Mouse (Mus musculus) midbrain, embryonic 15.5 days (tissue): ENCODE results near the gene Wfs1. TPM values are rescaled to one million over a fixed set of nuclear protein-coding genes. Genes with fewer than 3 reads are reported as not detected.
A peak's percentile ranks its signal among the peaks of the same experiment; 100 is the strongest.
"Not testable (repeated sequence)": the region's sequence is repeated elsewhere in the genome, so short reads cannot be mapped to it uniquely, and the experiment has no call there.

Source experiments
- ATAC-seq: fragments of 200-750 bp; cut with Nextera tagmentation; replicated peaks from 2 replicates; pipeline ENCODE4 v1.8.0; 2017; ENCODE audit warnings: moderate TSS enrichment
- H3K27ac ChIP-seq: fragments of 300-500 bp; sonication (generic); 2 replicates; pipeline ENCODE4 v1.5.1; 2015; ENCODE audit warnings: mild to moderate bottlenecking, inconsistent platforms
- H3K27me3 ChIP-seq: fragments of 300-500 bp; sonication (generic); replicated peaks from 2 replicates; pipeline ENCODE4 v1.6.1; 2015; ENCODE audit warnings: inconsistent platforms
- H3K36me3 ChIP-seq: fragments of 300-500 bp; sonication (generic); replicated peaks from 2 replicates; pipeline ENCODE4 v1.6.1; 2015; ENCODE audit warnings: inconsistent platforms
- H3K4me1 ChIP-seq: fragments of 300-500 bp; sonication (generic); 2 replicates; pipeline ENCODE4 v1.6.1; 2015; ENCODE audit warnings: inconsistent platforms
- H3K4me2 ChIP-seq: fragments of 300-500 bp; sonication (generic); 2 replicates; pipeline ENCODE4 v1.6.1; 2015; ENCODE audit warnings: inconsistent platforms, mild to moderate bottlenecking, moderate library complexity
- H3K4me3 ChIP-seq: fragments of 300-500 bp; sonication (generic); 2 replicates; pipeline ENCODE4 v1.5.1; 2015; ENCODE audit warnings: mild to moderate bottlenecking, inconsistent platforms
- H3K9ac ChIP-seq: fragments of 300-500 bp; sonication (generic); 2 replicates; pipeline ENCODE4 v1.6.1; 2015; ENCODE audit warnings: mild to moderate bottlenecking, inconsistent platforms
- H3K9me3 ChIP-seq: fragments of 300-500 bp; sonication (generic); 2 replicates; pipeline ENCODE4 v1.6.1; 2016; ENCODE audit warnings: inconsistent platforms
- WGBS: fragments of 180-500 bp; shearing (Covaris S2); methylation state at CpG from one replicate; pipeline ENCODE4 v1.1.7; 2015; ENCODE audit warnings: mixed read lengths; 5-methylcytosine and 5-hydroxymethylcytosine counted together
- polyA plus RNA-seq: library from polyadenylated mRNA; unstranded; fragments of >200 nt; fragmentation: Nextera tagmentation; extraction: Ambion mirVana; gene quantifications from 2 replicates; pipeline ENCODE4 v1.2.1, GENCODE M21; 2015

Wfs1 gene
- polyA plus RNA-seq, 1 experiment from 2014 or later, result 8.9 TPM

- H3K36me3 ChIP-seq, result no peaks in the 10 kb centered on the region
- H3K9ac ChIP-seq, result no peak overlapping the region
- 30% methylated on average over 8 of the region's 8 CpGs for WGBS
- H3K4me1 ChIP-seq, result peaks cover 18% of the 10 kb centered on the region
- peak overlapping the region; percentile 80 for H3K27ac ChIP-seq
- no peak overlapping the region for H3K4me2 ChIP-seq
- peak; percentile 71 for ATAC-seq
- no peak overlapping the region for H3K4me3 ChIP-seq
- no peaks in the 10 kb centered on the region for H3K9me3 ChIP-seq
- no peaks in the 10 kb centered on the region for H3K27me3 ChIP-seq
These were observed 43.8 kb downstream of the Wfs1 start for GRCm38 (mm10) chr5:36945102-36945701.

GRCm38 (mm10) chr5:36944552-36944951 lies 44.5 kb downstream of the Wfs1 start:
- ATAC-seq, result no peak
- Histone ChIP-seq H3K4me2 (no peak overlapping the region), H3K36me3 (no peaks in the 10 kb centered on the region), H3K27ac (peak overlapping the region; percentile 80), H3K9me3 (no peaks in the 10 kb centered on the region), H3K4me1 (peaks cover 18% of the 10 kb centered on the region), H3K9ac (no peak overlapping the region), H3K4me3 (no peak overlapping the region), H3K27me3 (no peaks in the 10 kb centered on the region)
- WGBS, result 72% methylated on average over 5 of the region's 5 CpGs

GRCm38 (mm10) chr5:36942446-36942845 lies 46.6 kb downstream of the Wfs1 start:
- no peak overlapping the region for H3K27ac ChIP-seq
- H3K4me1 ChIP-seq, result peaks cover 18% of the 10 kb centered on the region
- H3K9ac ChIP-seq, result no peak overlapping the region
- whole genome bisulfite sequencing, result 87% methylated on average over 2 of the region's 2 CpGs
- no peaks in the 10 kb centered on the region for H3K36me3 ChIP-seq
- H3K9me3 ChIP-seq, result no peaks in the 10 kb centered on the region
- no peaks in the 10 kb centered on the region for H3K27me3 ChIP-seq
- no peak for ATAC-seq
- no peak overlapping the region for H3K4me2 ChIP-seq
- H3K4me3 ChIP-seq, result no peak overlapping the region

GRCm38 (mm10) chr5:36938991-36939390 lies 50.0 kb downstream of the Wfs1 start:
- not testable (repeated sequence) for H3K4me3 ChIP-seq, H3K27me3 ChIP-seq, H3K9ac ChIP-seq, H3K36me3 ChIP-seq, H3K27ac ChIP-seq, H3K4me2 ChIP-seq, H3K9me3 ChIP-seq, ATAC-seq
- H3K4me1 ChIP-seq, result peaks cover 22% of the 10 kb centered on the region
- WGBS, result 82% methylated on average over 2 of the region's 2 CpGs

- H3K9ac ChIP-seq, result no peak overlapping the region
These were observed 51.0 kb downstream of the Wfs1 start for GRCm38 (mm10) chr5:36938021-36938420.

GRCm38 (mm10) chr5:36936548-36936947 lies 52.5 kb downstream of the Wfs1 start:
- no peaks in the 10 kb centered on the region for H3K9me3 ChIP-seq
- no peaks in the 10 kb centered on the region for H3K27me3 ChIP-seq
- no peak overlapping the region for H3K4me3 ChIP-seq
- no peak overlapping the region for H3K9ac ChIP-seq
- H3K4me1 ChIP-seq, result peaks cover 22% of the 10 kb centered on the region
- peak overlapping the region; percentile 76 for H3K27ac ChIP-seq
- H3K4me2 ChIP-seq, result no peak overlapping the region
- ATAC-seq, result no peak
- WGBS, result 87% methylated on average over 7 of the region's 7 CpGs
- H3K36me3 ChIP-seq, result no peaks in the 10 kb centered on the region

More at GRCm38 (mm10) chr5:36938021-36938420, 51.0 kb downstream of the Wfs1 start:
- no peak for ATAC-seq
- H3K27me3 ChIP-seq, result no peaks in the 10 kb centered on the region
- no peak overlapping the region for H3K4me3 ChIP-seq
- peaks cover 22% of the 10 kb centered on the region for H3K4me1 ChIP-seq
- WGBS, result 93% methylated on average over 5 of the region's 5 CpGs
- H3K4me2 ChIP-seq, result no peak overlapping the region
- H3K36me3 ChIP-seq, result no peaks in the 10 kb centered on the region
- no peak overlapping the region for H3K27ac ChIP-seq
- no peaks in the 10 kb centered on the region for H3K9me3 ChIP-seq

GRCm38 (mm10) chr5:36935486-36936473 lies 53.2 kb downstream of the Wfs1 start:
- H3K27me3 ChIP-seq, result no peaks in the 10 kb centered on the region
- H3K4me3 ChIP-seq, result no peak overlapping the region
- no peak overlapping the region for H3K9ac ChIP-seq
- H3K4me1 ChIP-seq, result peaks cover 22% of the 10 kb centered on the region
- ATAC-seq, result peak; percentile 88
- H3K9me3 ChIP-seq, result no peaks in the 10 kb centered on the region
- peak overlapping the region; percentile 9; the same call in 1 of the 2 replicates for H3K4me2 ChIP-seq
- whole genome bisulfite sequencing, result 48% methylated on average over 17 of the region's 17 CpGs
- no peaks in the 10 kb centered on the region for H3K36me3 ChIP-seq
- peak overlapping the region; percentile 76 for H3K27ac ChIP-seq

- Histone ChIP-seq H3K27ac (no peak overlapping the region), H3K27me3 (no peaks in the 10 kb centered on the region), H3K36me3 (no peaks in the 10 kb centered on the region), H3K4me3 (no peak overlapping the region), H3K4me2 (no peak overlapping the region), H3K9ac (no peak overlapping the region), H3K4me1 (peaks cover 22% of the 10 kb centered on the region), H3K9me3 (no peaks in the 10 kb centered on the region)
- no peak for ATAC-seq
- WGBS, result 61% methylated on average over 7 of the region's 8 CpGs
These were observed 55.6 kb downstream of the Wfs1 start for GRCm38 (mm10) chr5:36933383-36933782.

- no peak overlapping the region for H3K4me2 ChIP-seq
- no peak for ATAC-seq
- H3K9ac ChIP-seq, result no peak overlapping the region
- no peaks in the 10 kb centered on the region; the same call in 1 of the 2 replicates for H3K4me1 ChIP-seq
- H3K9me3 ChIP-seq, result no peaks in the 10 kb centered on the region
- no peaks in the 10 kb centered on the region for H3K27me3 ChIP-seq
- no peak overlapping the region for H3K4me3 ChIP-seq
- H3K27ac ChIP-seq, result no peak overlapping the region
- 70% methylated on average over 3 of the region's 3 CpGs for WGBS
- H3K36me3 ChIP-seq, result no peaks in the 10 kb centered on the region
These were observed 59.6 kb downstream of the Wfs1 start for GRCm38 (mm10) chr5:36929376-36929775.

- Histone ChIP-seq H3K27ac (no peak overlapping the region), H3K4me3 (no peak overlapping the region), H3K9ac (no peak overlapping the region), H3K9me3 (no peaks in the 10 kb centered on the region), H3K36me3 (no peaks in the 10 kb centered on the region), H3K4me2 (no peak overlapping the region), H3K27me3 (no peaks in the 10 kb centered on the region), H3K4me1 (peaks cover 6% of the 10 kb centered on the region; the same call in 1 of the 2 replicates)
- no peak for ATAC-seq
- WGBS, result 50% methylated on average over 4 of the region's 4 CpGs
These were observed 60.3 kb downstream of the Wfs1 start for GRCm38 (mm10) chr5:36928701-36929100.

- H3K4me2 ChIP-seq, result no peak overlapping the region
- no peaks in the 10 kb centered on the region for H3K27me3 ChIP-seq
- H3K4me3 ChIP-seq, result no peak overlapping the region
- H3K9me3 ChIP-seq, result no peaks in the 10 kb centered on the region
- H3K4me1 ChIP-seq, result peaks cover 8% of the 10 kb centered on the region; the same call in 1 of the 2 replicates
- H3K27ac ChIP-seq, result peak overlapping the region; percentile 43
- peak; percentile 28; the same call in 1 of the 2 replicates for ATAC-seq
- H3K9ac ChIP-seq, result no peak overlapping the region
- WGBS, result 50% methylated on average over 11 of the region's 11 CpGs
- H3K36me3 ChIP-seq, result no peaks in the 10 kb centered on the region
These were observed 64.9 kb downstream of the Wfs1 start for GRCm38 (mm10) chr5:36923826-36924700.

GRCm38 (mm10) chr5:36922811-36923210 lies 66.2 kb downstream of the Wfs1 start:
- ATAC-seq, result no peak
- Histone ChIP-seq H3K9me3 (no peaks in the 10 kb centered on the region), H3K4me1 (peaks cover 14% of the 10 kb centered on the region; the same call in 1 of the 2 replicates), H3K9ac (no peak overlapping the region), H3K4me2 (no peak overlapping the region), H3K27ac (no peak overlapping the region), H3K27me3 (no peaks in the 10 kb centered on the region), H3K4me3 (no peak overlapping the region), H3K36me3 (no peaks in the 10 kb centered on the region)
- 78% methylated on average over 10 of the region's 10 CpGs for WGBS
